Mouse (Mus musculus): ENCODE results near the gene Vmn1r77. TPM values are rescaled to one million over a fixed set of nuclear protein-coding genes. Genes with fewer than 3 reads are reported as not detected.
"Not testable (repeated sequence)": the region's sequence is repeated elsewhere in the genome, so short reads cannot be mapped to it uniquely, and the experiment has no call there.

Gene Vmn1r77
- not detected for total RNA-seq (2021)

DNA sequence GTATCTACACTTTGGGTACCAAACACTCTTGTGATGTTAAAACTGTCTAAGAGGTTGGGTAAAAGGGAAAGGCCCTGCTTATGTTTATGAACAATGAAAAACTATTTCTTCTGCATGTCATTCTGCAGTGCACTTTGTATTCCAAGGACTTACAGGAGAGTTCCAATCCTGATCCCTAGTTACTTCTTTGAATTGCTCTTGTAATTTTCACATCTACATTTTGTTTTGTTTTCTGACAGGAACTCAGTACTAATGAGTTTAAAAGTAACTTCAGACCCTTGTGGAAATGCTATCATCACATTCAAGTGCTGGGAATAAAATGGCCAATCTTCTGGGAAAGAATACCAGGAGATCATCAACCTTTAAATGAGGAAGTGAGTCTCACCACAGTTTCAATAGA lies at the start of gene Vmn1r77:
Gene Vmn1r77 (plus strand): TSS at position 301 of the 400 bp plus-strand sequence.
- DNase-seq (ENCODE audit: extremely low spot score in 1 of 2, low spot score in 2 of 2); intact Hi-C loops (cut with DNase I): not testable (repeated sequence)

DNA sequence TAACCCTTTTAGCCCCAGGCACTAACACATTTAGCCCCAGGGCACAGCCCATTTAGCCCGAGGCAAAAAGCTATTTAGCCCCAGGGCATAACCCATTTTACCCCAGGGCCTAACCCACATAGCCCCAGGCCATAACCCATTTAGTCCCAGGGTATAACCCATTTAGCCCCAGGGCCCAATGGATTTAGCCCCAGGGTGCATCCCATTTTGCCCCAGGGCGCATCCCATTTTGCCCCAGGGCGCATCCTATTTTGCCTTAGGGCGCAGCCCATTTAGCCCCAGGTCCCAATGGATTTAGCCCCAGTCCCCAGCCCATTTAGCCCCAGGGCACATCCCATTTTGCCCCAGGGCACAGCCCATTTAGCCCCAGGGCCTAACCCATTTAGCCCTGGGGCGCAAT lies 25.1 kb upstream of the Vmn1r77 start:
- intact Hi-C loops (cut with DNase I), result not testable (repeated sequence)
- DNase-seq (ENCODE audit: extremely low spot score in 1 of 2, low spot score in 2 of 2), result peak in 1 of 2 experiments; percentile 36

- intact Hi-C loops (cut with DNase I); DNase-seq (ENCODE audit: extremely low spot score in 1 of 2, low spot score in 2 of 2): not testable (repeated sequence)
Measured at GRCm38 (mm10) chr7:12012392-12012791, 24.2 kb upstream of the Vmn1r77 start.

DNA sequence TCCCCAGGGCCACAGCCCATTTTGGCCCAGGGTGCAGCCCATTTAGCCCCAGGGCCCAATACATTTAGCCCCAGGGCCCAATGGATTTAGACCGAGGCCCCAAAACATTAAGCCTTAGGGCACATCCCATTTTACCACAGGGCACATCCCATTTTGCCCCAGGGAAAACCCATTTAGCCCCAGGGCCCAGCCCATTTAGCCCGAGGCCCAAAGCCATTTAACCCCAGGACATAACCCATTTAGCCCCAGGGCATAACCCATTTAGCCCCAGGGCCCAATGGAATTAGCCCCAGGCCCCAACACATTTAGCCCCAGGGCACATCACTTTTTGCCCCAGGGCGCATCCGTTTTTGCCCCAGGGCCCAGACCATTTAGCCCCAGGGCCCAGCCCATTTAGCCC lies 23.4 kb upstream of the Vmn1r77 start:
- DNase-seq (ENCODE audit: extremely low spot score in 1 of 2, low spot score in 2 of 2), result no peak
- intact Hi-C loops (cut with DNase I), result no loop called here

DNA sequence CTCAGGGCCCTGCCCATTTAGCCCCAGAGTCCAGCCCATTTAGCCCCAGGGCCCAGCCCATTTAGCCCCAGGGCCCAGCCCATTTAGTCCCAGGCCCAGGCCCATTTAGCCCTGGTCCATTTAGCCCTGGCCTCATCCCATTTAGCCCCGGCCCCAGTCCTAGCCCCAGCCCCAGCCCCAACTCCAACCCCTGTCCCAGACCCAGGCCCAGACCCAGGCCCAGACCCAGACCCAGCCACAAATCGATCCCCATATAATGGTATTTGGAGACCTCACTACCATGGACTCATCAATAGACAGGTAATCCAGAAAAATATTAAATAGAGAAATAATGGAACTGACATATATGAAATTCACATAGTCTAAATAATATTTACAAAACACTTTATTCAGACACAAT lies 18.7 kb upstream of the Vmn1r77 start:
- DNase-seq (ENCODE audit: extremely low spot score in 1 of 2, low spot score in 2 of 2); intact Hi-C loops (cut with DNase I): not testable (repeated sequence)

DNA sequence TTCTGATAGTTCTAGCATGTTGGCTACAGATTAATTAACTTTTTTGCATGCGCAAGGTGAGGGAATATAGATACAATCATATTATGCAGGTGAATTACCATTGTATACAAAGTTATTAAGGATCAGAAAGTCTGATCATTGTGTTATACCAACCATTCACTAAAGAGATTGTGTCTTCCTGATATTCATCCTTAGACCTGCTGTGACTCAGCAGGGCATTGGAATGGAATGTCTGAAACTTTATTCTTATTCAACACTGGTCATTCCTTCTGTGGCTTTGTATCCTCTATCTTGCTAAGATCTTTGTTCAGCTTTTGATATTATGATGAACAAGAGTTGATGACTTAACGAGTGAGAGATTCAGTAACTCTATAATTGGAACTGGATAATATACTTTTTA lies 4.1 kb downstream of the Vmn1r77 start:
- DNase-seq (ENCODE audit: extremely low spot score in 1 of 2, low spot score in 2 of 2), result no peak
- intact Hi-C loops (cut with DNase I), result no loop called here

Other genes with a start within 250 kb of the Vmn1r77 start
- gene Vmn1r74, start 202.8 kb upstream of the Vmn1r77 start, total RNA-seq (2021), result not detected
- not detected for gene Vmn1r75, start 162.1 kb upstream of the Vmn1r77 start, total RNA-seq (2021)
- gene Vmn1r76, start 98.5 kb upstream of the Vmn1r77 start, total RNA-seq (2021), result not detected
- gene Vmn1r78, start 113.5 kb downstream of the Vmn1r77 start, total RNA-seq (2021), result not detected
- not detected for gene Vmn1r79, start 134.5 kb downstream of the Vmn1r77 start, total RNA-seq (2021)
- gene Vmn1r80, start 152.5 kb downstream of the Vmn1r77 start, total RNA-seq (2021), result not detected
- under 1 TPM; 0.13 to 0.26 TPM for gene Vmn1r81, start 231.5 kb downstream of the Vmn1r77 start, total RNA-seq (2021)